Mouse (Mus musculus): ENCODE results near the gene Ptgr1. TPM values are rescaled to one million over a fixed set of nuclear protein-coding genes. Genes with fewer than 3 reads are reported as not detected.

Ptgr1 gene
- 24.4 and 25.9 TPM in 2 replicates for polyA plus RNA-seq (2014; fragmentation: Nextera tagmentation; extraction: Ambion mirVana)

DNA sequence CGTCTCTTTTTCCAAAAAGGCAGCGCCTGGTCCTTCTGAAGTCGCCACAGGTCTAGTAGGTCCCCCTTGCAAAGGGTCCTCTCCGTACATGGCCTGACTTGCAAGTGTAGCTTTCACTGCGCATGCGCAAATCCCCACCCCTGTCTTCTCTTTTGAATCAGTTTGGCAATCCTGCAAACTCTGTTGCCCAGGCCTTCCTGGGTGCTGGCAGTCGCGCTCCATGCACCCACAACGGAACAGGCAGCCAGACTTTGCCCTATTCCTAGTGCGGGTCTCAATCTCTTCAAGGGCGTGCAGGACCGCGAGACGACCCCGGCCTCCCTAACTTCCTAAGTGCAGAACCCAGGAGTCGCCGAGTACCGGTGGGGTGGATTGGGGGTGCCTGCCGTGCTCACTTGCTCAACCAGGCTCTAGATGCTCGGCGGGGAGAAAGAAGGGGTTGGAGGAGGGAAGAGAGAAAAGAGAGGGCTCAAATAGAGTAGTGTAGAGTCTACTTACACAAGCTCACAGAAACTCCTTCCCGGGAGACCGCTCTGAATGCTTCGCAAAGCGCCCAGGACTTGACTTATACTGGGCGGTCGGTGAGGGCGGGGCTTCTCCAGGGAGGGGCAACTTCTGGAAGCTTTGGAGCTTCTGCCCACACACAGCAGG is at the start of gene Ptgr1:
Gene Ptgr1, minus strand, starts transcription at position 580 of the 651 bp plus-strand sequence.
- H3K4me3 ChIP-seq (ENCODE audit: low read depth, low read length), result peak within 1 kb of the TSS; percentile 48
- H3K4me2 ChIP-seq (ENCODE audit: low read depth, severe bottlenecking), result peak within 1 kb of the TSS; percentile 62
- WGBS, result 1% methylated on average over 28 of the region's 28 CpGs
- no peaks in the 10 kb centered on the region for H3K36me3 ChIP-seq (ENCODE audit: control insufficient read depth, insufficient read depth, low read length)
- H3K27me3 ChIP-seq (ENCODE audit: control insufficient read depth, insufficient read depth, low read length), result no peaks in the 10 kb centered on the region
- peaks cover 2% of the 10 kb centered on the region; the same call in 1 of the 2 replicates for H3K4me1 ChIP-seq (ENCODE audit: control insufficient read depth, insufficient read depth, low read length)
- ATAC-seq (ENCODE audit: insufficient number of reproducible peaks, low FRiP score, low TSS enrichment, low read depth), result peak; percentile 54
- no peaks in the 10 kb centered on the region for H3K9me3 ChIP-seq (ENCODE audit: control insufficient read depth, low read length)
- DNase-seq (ENCODE audit: low spot score), result peak; percentile 89
- H3K27ac ChIP-seq (replicated peaks; ENCODE audit: low read depth, low read length), result no peak within 1 kb of the TSS
- peak within 1 kb of the TSS; percentile 64 for H3K9ac ChIP-seq (ENCODE audit: low read length)

GRCm38 (mm10) chr4:59035786-59036350 is 48.9 kb upstream of the Ptgr1 start:
- Histone ChIP-seq H3K27me3 (ENCODE audit: control insufficient read depth, insufficient read depth, low read length) (no peaks in the 10 kb centered on the region), H3K9ac (ENCODE audit: low read length) (peak overlapping the region; percentile 92), H3K4me3 (ENCODE audit: low read depth, low read length) (peak overlapping the region; percentile 82), H3K36me3 (ENCODE audit: control insufficient read depth, insufficient read depth, low read length) (no peaks in the 10 kb centered on the region), H3K4me1 (ENCODE audit: control insufficient read depth, insufficient read depth, low read length) (no peaks in the 10 kb centered on the region), H3K4me2 (ENCODE audit: low read depth, severe bottlenecking) (peak overlapping the region; percentile 66), H3K27ac (replicated peaks; ENCODE audit: low read depth, low read length) (no peak overlapping the region), H3K9me3 (ENCODE audit: control insufficient read depth, low read length) (no peaks in the 10 kb centered on the region)
- DNase-seq (ENCODE audit: low spot score), result no peak
- ATAC-seq (ENCODE audit: insufficient number of reproducible peaks, low FRiP score, low TSS enrichment, low read depth), result no peak
- WGBS, result 62% methylated on average over 18 of the region's 18 CpGs

DNA sequence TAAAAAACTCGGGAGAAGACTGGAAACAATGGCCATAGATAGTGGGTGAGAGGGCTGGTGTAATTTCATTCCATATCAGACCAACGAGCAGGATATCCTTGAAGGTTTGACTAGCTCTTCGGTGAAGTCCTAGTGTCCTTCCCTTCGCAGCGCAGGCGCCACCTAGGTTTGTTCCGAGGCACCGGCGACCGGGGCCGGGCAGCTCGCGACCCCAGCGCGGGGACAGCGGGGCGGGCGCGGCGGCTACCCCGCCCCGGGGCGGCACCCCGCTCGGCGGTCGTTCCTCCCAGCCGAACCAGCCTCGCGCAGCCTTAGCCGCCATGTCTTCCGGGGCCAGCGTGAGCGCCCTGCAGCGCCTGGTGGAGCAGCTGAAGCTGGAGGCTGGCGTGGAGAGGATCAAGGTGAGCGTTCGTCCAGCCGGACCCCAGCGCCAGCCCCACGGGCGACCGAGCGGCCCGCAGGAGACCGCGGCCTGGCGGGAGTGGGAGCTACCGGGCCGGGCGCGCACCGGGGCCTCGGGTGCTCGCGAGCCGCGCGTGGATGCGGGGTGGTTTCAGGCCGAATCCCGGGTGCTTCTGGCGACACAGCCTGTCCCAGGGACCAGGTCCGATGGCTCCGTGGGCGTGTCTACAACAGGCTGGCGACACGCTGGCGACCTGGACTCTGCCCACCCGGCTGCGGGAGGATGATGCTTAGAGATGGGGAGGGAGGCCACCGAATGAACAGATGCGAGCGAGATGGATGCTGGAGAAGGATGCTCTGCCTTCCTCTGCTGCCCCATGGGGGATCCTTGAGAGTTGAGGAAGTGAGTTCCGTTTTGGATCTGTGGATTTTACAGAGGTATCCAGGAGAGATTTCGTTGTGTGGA is 48.2 kb upstream of the Ptgr1 start, which contains the start of gene Gng10:
Gene Gng10, plus strand, starts transcription at position 171 of the 868 bp plus-strand sequence.
- Histone ChIP-seq H3K4me3 (ENCODE audit: low read depth, low read length) (peak within 1 kb of the TSS; percentile 82), H3K27me3 (ENCODE audit: control insufficient read depth, insufficient read depth, low read length) (no peaks in the 10 kb centered on the region), H3K36me3 (ENCODE audit: control insufficient read depth, insufficient read depth, low read length) (no peaks in the 10 kb centered on the region), H3K9me3 (ENCODE audit: control insufficient read depth, low read length) (no peaks in the 10 kb centered on the region), H3K9ac (ENCODE audit: low read length) (peak within 1 kb of the TSS; percentile 92), H3K4me2 (ENCODE audit: low read depth, severe bottlenecking) (peak within 1 kb of the TSS; percentile 66), H3K27ac (replicated peaks; ENCODE audit: low read depth, low read length) (no peak within 1 kb of the TSS), H3K4me1 (ENCODE audit: control insufficient read depth, insufficient read depth, low read length) (no peaks in the 10 kb centered on the region)
- 7% methylated on average over 74 of the region's 76 CpGs for WGBS
- ATAC-seq (ENCODE audit: insufficient number of reproducible peaks, low FRiP score, low TSS enrichment, low read depth) (peak; percentile 87), DNase-seq (ENCODE audit: low spot score) (peak; percentile 71)

GRCm38 (mm10) chr4:59034325-59034917 is 47.5 kb upstream of the Ptgr1 start:
- peak overlapping the region; percentile 92; the same call in 1 of the 2 replicates for H3K9ac ChIP-seq (ENCODE audit: low read length)
- ATAC-seq (ENCODE audit: insufficient number of reproducible peaks, low FRiP score, low TSS enrichment, low read depth) (0 out of 2 replicates have a peak, but pooled peaks have one; percentile 31), DNase-seq (ENCODE audit: low spot score) (no peak)
- peak overlapping the region; percentile 66 for H3K4me2 ChIP-seq (ENCODE audit: low read depth, severe bottlenecking)
- H3K36me3 ChIP-seq (ENCODE audit: control insufficient read depth, insufficient read depth, low read length), result no peaks in the 10 kb centered on the region
- H3K9me3 ChIP-seq (ENCODE audit: control insufficient read depth, low read length), result no peaks in the 10 kb centered on the region
- H3K27me3 ChIP-seq (ENCODE audit: control insufficient read depth, insufficient read depth, low read length), result no peaks in the 10 kb centered on the region
- no peak overlapping the region for H3K27ac ChIP-seq (replicated peaks; ENCODE audit: low read depth, low read length)
- H3K4me3 ChIP-seq (ENCODE audit: low read depth, low read length), result peak overlapping the region; percentile 82
- H3K4me1 ChIP-seq (ENCODE audit: control insufficient read depth, insufficient read depth, low read length), result no peaks in the 10 kb centered on the region
- WGBS, result 80% methylated on average over 10 of the region's 10 CpGs

- 93% methylated on average over 2 of the region's 2 CpGs for WGBS
- no peak overlapping the region for H3K4me2 ChIP-seq (ENCODE audit: low read depth, severe bottlenecking)
- no peaks in the 10 kb centered on the region for H3K27me3 ChIP-seq (ENCODE audit: control insufficient read depth, insufficient read depth, low read length)
- ATAC-seq (ENCODE audit: insufficient number of reproducible peaks, low FRiP score, low TSS enrichment, low read depth) (no peak), DNase-seq (ENCODE audit: low spot score) (no peak)
- H3K36me3 ChIP-seq (ENCODE audit: control insufficient read depth, insufficient read depth, low read length), result peaks cover 6% of the 10 kb centered on the region; the same call in 1 of the 2 replicates
- H3K9me3 ChIP-seq (ENCODE audit: control insufficient read depth, low read length), result no peaks in the 10 kb centered on the region
- H3K9ac ChIP-seq (ENCODE audit: low read length), result no peak overlapping the region
- H3K4me3 ChIP-seq (ENCODE audit: low read depth, low read length), result no peak overlapping the region
- H3K4me1 ChIP-seq (ENCODE audit: control insufficient read depth, insufficient read depth, low read length), result no peaks in the 10 kb centered on the region
- no peak overlapping the region for H3K27ac ChIP-seq (replicated peaks; ENCODE audit: low read depth, low read length)
Observed at GRCm38 (mm10) chr4:59016922-59017321, 30.0 kb upstream of the Ptgr1 start.

GRCm38 (mm10) chr4:59015181-59015580 is 28.3 kb upstream of the Ptgr1 start:
- 91% methylated on average over 3 of the region's 3 CpGs for WGBS
- no peaks in the 10 kb centered on the region for H3K4me1 ChIP-seq (ENCODE audit: control insufficient read depth, insufficient read depth, low read length)
- ATAC-seq (ENCODE audit: insufficient number of reproducible peaks, low FRiP score, low TSS enrichment, low read depth) (no peak), DNase-seq (ENCODE audit: low spot score) (no peak)
- no peak overlapping the region for H3K4me2 ChIP-seq (ENCODE audit: low read depth, severe bottlenecking)
- H3K27me3 ChIP-seq (ENCODE audit: control insufficient read depth, insufficient read depth, low read length), result no peaks in the 10 kb centered on the region
- H3K4me3 ChIP-seq (ENCODE audit: low read depth, low read length), result no peak overlapping the region
- H3K36me3 ChIP-seq (ENCODE audit: control insufficient read depth, insufficient read depth, low read length), result peaks cover 3% of the 10 kb centered on the region; the same call in 1 of the 2 replicates
- no peak overlapping the region for H3K27ac ChIP-seq (replicated peaks; ENCODE audit: low read depth, low read length)
- no peak overlapping the region for H3K9ac ChIP-seq (ENCODE audit: low read length)
- no peaks in the 10 kb centered on the region for H3K9me3 ChIP-seq (ENCODE audit: control insufficient read depth, low read length)

DNA sequence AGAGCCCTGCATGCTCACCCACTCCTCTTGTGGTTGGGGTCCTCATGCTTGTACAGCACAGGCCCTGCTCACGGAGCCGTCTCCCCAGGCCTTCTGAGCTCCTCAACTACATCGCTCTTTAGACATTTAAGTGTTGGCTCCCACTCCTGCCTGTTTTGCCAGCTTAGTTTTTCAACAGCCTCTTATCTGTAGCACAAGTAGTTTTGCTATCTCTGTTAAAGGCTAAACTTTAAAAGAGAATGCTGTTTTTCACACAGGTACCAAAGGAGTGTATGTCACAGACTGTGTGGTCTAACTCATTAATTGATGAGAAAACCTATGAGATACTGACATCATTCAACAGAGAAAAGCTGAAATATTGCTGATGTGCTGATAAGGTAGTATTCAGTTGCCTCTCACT is 24.5 kb upstream of the Ptgr1 start:
- DNase-seq (ENCODE audit: low spot score), result no peak
- Histone ChIP-seq H3K9me3 (ENCODE audit: control insufficient read depth, low read length) (no peaks in the 10 kb centered on the region), H3K9ac (ENCODE audit: low read length) (no peak overlapping the region), H3K4me1 (ENCODE audit: control insufficient read depth, insufficient read depth, low read length) (no peaks in the 10 kb centered on the region), H3K4me2 (ENCODE audit: low read depth, severe bottlenecking) (no peak overlapping the region), H3K27ac (replicated peaks; ENCODE audit: low read depth, low read length) (no peak overlapping the region), H3K36me3 (ENCODE audit: control insufficient read depth, insufficient read depth, low read length) (no peaks in the 10 kb centered on the region; the same call in 1 of the 2 replicates), H3K27me3 (ENCODE audit: control insufficient read depth, insufficient read depth, low read length) (no peaks in the 10 kb centered on the region), H3K4me3 (ENCODE audit: low read depth, low read length) (no peak overlapping the region)
- no peak for ATAC-seq (ENCODE audit: insufficient number of reproducible peaks, low FRiP score, low TSS enrichment, low read depth)
- 85% methylated on average over 3 of the region's 3 CpGs for WGBS

- Histone ChIP-seq H3K9me3 (ENCODE audit: control insufficient read depth, low read length) (no peaks in the 10 kb centered on the region), H3K27me3 (ENCODE audit: control insufficient read depth, insufficient read depth, low read length) (no peaks in the 10 kb centered on the region), H3K9ac (ENCODE audit: low read length) (no peak overlapping the region), H3K36me3 (ENCODE audit: control insufficient read depth, insufficient read depth, low read length) (no peaks in the 10 kb centered on the region), H3K4me1 (ENCODE audit: control insufficient read depth, insufficient read depth, low read length) (0 out of 2 replicates have a peak, but pooled peaks cover 2% of the 10 kb centered on the region), H3K4me2 (ENCODE audit: low read depth, severe bottlenecking) (no peak overlapping the region), H3K27ac (replicated peaks; ENCODE audit: low read depth, low read length) (no peak overlapping the region), H3K4me3 (ENCODE audit: low read depth, low read length) (no peak overlapping the region)
- no peak for DNase-seq (ENCODE audit: low spot score)
- 80% methylated on average over 4 of the region's 4 CpGs for WGBS
- no peak for ATAC-seq (ENCODE audit: insufficient number of reproducible peaks, low FRiP score, low TSS enrichment, low read depth)
Observed at GRCm38 (mm10) chr4:59009696-59010095, 22.8 kb upstream of the Ptgr1 start.

Measured in limb, embryonic 11.5 days (tissue).